Mouse (Mus musculus): ENCODE measurements around the gene Cdk15. TPM values are rescaled to one million over a fixed set of nuclear protein-coding genes. Genes with fewer than 3 reads are reported as not detected.

The Cdk15 gene
- polyA plus RNA-seq, 1 experiment, result not detected

DNA sequence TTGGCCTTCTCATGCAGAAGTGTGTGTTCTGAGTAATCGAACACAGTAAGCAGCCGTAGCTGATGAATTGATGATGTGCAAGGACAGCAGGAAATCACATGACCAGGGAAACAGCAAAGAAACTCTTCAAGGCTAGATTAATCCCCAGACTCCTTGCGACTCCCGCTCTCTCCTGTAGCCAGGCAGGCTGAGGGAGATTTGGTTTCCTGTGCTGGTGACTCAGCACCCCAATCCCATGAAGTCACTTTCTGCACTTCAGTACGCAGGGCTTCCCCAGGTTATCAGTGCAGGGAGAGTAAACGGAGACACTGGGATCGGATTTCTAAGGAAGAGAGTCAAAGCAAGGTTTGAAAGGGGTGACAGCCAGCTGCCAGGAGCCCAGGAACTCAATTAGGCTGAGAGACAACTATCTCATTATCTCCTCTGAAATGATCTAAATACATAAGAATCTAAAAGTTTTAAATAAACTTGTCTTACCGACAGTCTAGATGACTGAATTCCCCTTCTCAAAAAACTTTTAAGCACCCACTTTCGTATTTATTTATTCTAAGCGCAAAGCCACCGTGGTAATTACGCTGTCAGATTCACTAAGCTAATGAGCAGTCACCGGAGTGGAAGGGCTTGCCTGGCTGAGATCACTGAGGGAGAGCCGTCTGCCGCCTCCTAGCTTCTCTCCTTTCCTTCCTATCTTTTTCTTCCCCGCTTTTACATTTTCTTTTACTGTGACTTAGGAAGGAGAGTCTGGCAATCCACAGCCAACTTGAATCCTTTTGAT, 84.3 kb downstream of the Cdk15 start:
- Histone ChIP-seq H3K27ac (ENCODE audit: insufficient read depth, low read depth, low read length) (no peak overlapping the region), H3K4me1 (ENCODE audit: control insufficient read depth, insufficient read depth, low read length) (peaks cover 6% of the 10 kb centered on the region)

DNA sequence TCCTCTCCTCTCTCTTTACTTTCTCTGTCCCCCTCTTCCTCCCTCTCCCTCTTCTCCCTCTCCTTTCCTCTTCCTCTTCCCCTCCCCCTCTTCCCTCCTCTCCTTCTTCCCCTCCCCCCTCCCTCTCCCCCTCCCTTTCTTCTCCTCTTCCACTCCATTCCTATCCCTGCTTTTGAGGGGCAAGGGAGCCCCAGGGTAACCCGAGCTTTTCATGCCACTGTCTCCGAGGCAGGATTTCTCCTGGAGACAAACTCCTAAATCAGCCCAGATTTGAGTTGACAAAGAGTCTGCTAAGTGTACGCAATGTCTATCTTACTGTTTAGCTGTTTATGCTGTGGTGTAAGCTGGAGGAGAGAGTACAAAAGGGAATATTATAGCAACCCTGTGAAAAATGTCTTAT, 85.0 kb downstream of the Cdk15 start:
- Histone ChIP-seq H3K4me3 (ENCODE audit: insufficient read depth, low read length) (no peak overlapping the region), H3K27ac (ENCODE audit: insufficient read depth, low read depth, low read length) (no peak overlapping the region), H3K4me1 (ENCODE audit: control insufficient read depth, insufficient read depth, low read length) (peaks cover 6% of the 10 kb centered on the region)
- no peak for TF ChIP-seq CTCF (IDR thresholded peaks at IDR 0.05; ENCODE audit: low read depth, low read length)
- no peak for TF ChIP-seq POLR2A (IDR thresholded peaks at IDR 0.05; ENCODE audit: borderline replicate concordance, low read depth, low read length)

More for the DNA sequence above, 84.3 kb downstream of the Cdk15 start:
- H3K4me3 ChIP-seq (ENCODE audit: insufficient read depth, low read length), result no peak overlapping the region
- TF ChIP-seq CTCF (IDR thresholded peaks at IDR 0.05; ENCODE audit: low read depth, low read length) (no peak), POLR2A (IDR thresholded peaks at IDR 0.05; ENCODE audit: borderline replicate concordance, low read depth, low read length) (no peak)

DNA sequence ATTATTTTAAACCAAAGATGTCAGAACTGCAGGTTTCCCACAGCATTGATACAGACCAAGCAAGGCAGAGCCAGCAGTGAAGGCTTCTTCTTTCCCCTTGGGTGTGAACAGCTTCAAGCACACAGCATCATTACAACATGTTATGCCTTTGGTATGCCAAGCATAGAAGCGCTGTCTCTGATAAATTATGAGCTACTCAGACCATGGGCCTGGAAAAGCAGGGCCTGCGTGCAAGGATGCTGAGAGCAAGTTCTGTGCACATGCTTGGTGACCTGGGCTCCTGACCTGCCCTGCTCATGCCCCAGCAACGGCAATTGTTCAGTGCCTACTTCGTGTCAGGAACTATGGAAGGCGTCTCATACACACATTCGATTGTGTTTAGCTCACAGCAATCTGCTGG, 85.4 kb downstream of the Cdk15 start:
- TF ChIP-seq POLR2A (IDR thresholded peaks at IDR 0.05; ENCODE audit: borderline replicate concordance, low read depth, low read length) (no peak), CTCF (IDR thresholded peaks at IDR 0.05; ENCODE audit: low read depth, low read length) (no peak)
- no peak overlapping the region for H3K27ac ChIP-seq (ENCODE audit: insufficient read depth, low read depth, low read length)
- H3K4me3 ChIP-seq (ENCODE audit: insufficient read depth, low read length), result no peak overlapping the region
- peaks cover 6% of the 10 kb centered on the region for H3K4me1 ChIP-seq (ENCODE audit: control insufficient read depth, insufficient read depth, low read length)

DNA sequence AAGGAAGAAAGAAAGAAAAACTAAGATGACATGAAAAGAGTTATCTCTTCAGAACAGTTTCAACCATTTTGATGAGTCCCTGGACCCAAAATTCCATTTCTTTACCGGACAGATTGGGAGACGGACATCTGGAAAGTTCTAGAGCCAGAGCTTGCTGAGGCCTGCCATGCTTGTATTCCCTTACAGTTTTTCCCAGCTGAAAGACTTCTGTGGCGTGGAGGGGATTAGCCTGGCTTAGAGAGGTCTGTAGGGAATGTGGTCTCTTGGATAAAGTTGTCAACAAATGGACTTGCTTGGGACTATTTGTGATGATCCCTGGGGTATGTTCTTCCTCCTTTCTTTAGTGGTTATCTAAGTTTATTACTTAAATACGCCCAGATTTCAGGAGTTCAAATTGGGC, 96.0 kb downstream of the Cdk15 start:
- Histone ChIP-seq H3K4me3 (ENCODE audit: insufficient read depth, low read length) (no peak overlapping the region), H3K27ac (ENCODE audit: insufficient read depth, low read depth, low read length) (no peak overlapping the region), H3K4me1 (ENCODE audit: control insufficient read depth, insufficient read depth, low read length) (no peaks in the 10 kb centered on the region)
- no peak for TF ChIP-seq POLR2A (IDR thresholded peaks at IDR 0.05; ENCODE audit: borderline replicate concordance, low read depth, low read length)
- no peak for TF ChIP-seq CTCF (IDR thresholded peaks at IDR 0.05; ENCODE audit: low read depth, low read length)

DNA sequence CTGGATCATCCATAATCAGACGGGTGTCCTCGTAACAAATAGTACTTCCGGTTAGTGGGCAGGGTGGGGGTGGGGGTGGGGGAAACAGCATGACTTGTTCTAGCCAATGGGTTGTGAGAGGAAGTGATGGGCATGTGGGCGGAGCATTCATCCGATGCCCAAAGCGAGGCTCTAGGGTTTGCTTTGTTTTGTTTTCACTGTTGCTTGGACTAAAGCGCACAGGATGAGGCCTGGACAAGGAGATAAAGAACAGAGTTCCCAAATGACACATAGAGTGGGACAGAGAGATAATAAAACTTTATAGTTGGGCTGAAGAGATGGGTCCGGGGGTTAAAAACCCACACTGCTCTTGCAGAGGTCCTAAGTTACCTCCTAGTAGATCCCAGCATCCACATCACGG, 98.7 kb downstream of the Cdk15 start:
- no peak overlapping the region for H3K27ac ChIP-seq (ENCODE audit: insufficient read depth, low read depth, low read length)
- H3K4me3 ChIP-seq (ENCODE audit: insufficient read depth, low read length), result no peak overlapping the region
- no peaks in the 10 kb centered on the region for H3K4me1 ChIP-seq (ENCODE audit: control insufficient read depth, insufficient read depth, low read length)
- no peak for TF ChIP-seq CTCF (IDR thresholded peaks at IDR 0.05; ENCODE audit: low read depth, low read length)

DNA sequence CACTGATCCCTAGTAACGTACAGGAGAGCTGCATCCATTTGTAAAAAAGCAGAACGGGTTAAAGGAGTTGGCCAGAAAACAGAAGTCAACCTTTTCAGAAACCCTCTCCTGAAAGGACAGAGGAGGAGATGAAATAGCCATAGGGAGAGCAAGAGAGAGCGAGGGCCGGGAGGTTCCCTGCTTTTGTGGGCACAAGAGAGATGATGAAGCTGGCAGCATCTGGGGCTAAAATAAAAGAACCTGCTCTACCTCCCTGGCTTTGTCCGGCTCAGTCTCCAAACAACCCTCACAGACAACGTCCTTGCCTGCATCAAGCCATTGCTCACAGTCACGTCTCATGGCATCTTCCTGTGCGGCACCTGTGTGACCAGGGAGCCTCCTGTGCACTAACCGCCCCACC, 102.4 kb downstream of the Cdk15 start:
- TF ChIP-seq POLR2A (IDR thresholded peaks at IDR 0.05; ENCODE audit: borderline replicate concordance, low read depth, low read length) (no peak), CTCF (IDR thresholded peaks at IDR 0.05; ENCODE audit: low read depth, low read length) (no peak)
- Histone ChIP-seq H3K27ac (ENCODE audit: insufficient read depth, low read depth, low read length) (no peak overlapping the region), H3K4me3 (ENCODE audit: insufficient read depth, low read length) (no peak overlapping the region), H3K4me1 (ENCODE audit: control insufficient read depth, insufficient read depth, low read length) (no peaks in the 10 kb centered on the region)

DNA sequence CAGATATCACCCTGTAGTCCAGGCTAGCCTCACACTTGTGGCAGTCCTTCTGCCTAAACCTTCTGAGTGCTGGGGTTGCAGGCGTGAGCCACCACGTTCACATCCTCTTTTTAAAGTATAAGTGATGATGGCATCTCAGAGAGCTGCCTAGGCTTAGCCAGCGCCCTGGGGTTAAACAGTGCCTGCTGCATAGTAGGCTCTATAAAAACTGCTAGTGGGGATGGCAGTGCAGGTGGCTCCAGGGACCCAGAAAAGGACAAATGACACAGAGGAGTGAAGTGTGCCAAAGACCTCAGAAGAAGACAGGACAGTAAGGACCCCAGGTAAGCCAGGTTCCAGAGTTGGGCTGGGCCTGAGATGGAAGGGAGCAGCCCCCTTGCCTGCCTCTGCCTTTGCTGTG, 104.1 kb downstream of the Cdk15 start:
- H3K27ac ChIP-seq (ENCODE audit: insufficient read depth, low read depth, low read length), result no peak overlapping the region
- no peaks in the 10 kb centered on the region for H3K4me1 ChIP-seq (ENCODE audit: control insufficient read depth, insufficient read depth, low read length)
- TF ChIP-seq CTCF (IDR thresholded peaks at IDR 0.05; ENCODE audit: low read depth, low read length), result no peak
- no peak for TF ChIP-seq POLR2A (IDR thresholded peaks at IDR 0.05; ENCODE audit: borderline replicate concordance, low read depth, low read length)
- H3K4me3 ChIP-seq (ENCODE audit: insufficient read depth, low read length), result no peak overlapping the region

DNA sequence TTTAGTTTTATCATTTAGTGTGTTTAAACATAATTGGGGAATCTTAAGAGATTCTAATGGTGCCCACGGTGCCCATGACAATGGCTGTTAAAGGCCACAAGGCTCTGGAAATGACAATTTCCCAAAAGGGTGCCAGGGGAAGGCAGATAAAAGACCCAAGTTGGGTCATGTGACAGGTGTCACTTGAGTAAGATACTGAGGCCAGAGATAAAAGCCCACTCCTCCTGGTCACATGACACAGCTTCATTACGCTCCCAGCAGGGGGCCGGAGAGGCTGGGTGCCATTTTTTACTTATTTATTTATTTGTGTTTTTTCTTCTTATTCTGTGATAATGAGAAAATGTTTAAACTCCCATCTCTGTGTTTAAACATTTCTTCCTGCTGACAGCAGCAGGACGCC, 104.8 kb downstream of the Cdk15 start:
- Histone ChIP-seq H3K4me3 (ENCODE audit: insufficient read depth, low read length) (no peak overlapping the region), H3K27ac (ENCODE audit: insufficient read depth, low read depth, low read length) (no peak overlapping the region), H3K4me1 (ENCODE audit: control insufficient read depth, insufficient read depth, low read length) (no peaks in the 10 kb centered on the region)
- no peak for TF ChIP-seq CTCF (IDR thresholded peaks at IDR 0.05; ENCODE audit: low read depth, low read length)

DNA sequence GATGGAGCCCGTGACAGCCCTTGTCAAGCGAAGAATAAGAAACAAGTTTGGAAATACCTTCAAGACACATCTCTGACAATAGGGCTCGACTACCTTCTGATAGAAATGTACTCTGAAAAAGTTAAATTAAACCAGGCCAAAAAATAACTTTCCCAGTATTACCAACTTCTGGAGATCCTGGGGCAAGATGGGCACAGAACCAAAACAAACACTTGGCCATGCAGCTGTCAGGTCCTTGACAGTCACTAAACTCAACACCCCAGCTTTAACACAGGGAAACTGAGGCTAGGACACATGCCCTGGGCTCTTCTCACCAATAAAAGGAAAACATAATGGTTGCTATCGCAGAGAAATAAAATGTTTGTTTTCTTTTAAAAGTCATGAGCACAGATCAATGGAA, 105.3 kb downstream of the Cdk15 start:
- no peak overlapping the region for H3K4me3 ChIP-seq (ENCODE audit: insufficient read depth, low read length)
- TF ChIP-seq CTCF (IDR thresholded peaks at IDR 0.05; ENCODE audit: low read depth, low read length) (no peak), POLR2A (IDR thresholded peaks at IDR 0.05; ENCODE audit: borderline replicate concordance, low read depth, low read length) (no peak)
- H3K4me1 ChIP-seq (ENCODE audit: control insufficient read depth, insufficient read depth, low read length), result no peaks in the 10 kb centered on the region
- no peak overlapping the region for H3K27ac ChIP-seq (ENCODE audit: insufficient read depth, low read depth, low read length)

DNA sequence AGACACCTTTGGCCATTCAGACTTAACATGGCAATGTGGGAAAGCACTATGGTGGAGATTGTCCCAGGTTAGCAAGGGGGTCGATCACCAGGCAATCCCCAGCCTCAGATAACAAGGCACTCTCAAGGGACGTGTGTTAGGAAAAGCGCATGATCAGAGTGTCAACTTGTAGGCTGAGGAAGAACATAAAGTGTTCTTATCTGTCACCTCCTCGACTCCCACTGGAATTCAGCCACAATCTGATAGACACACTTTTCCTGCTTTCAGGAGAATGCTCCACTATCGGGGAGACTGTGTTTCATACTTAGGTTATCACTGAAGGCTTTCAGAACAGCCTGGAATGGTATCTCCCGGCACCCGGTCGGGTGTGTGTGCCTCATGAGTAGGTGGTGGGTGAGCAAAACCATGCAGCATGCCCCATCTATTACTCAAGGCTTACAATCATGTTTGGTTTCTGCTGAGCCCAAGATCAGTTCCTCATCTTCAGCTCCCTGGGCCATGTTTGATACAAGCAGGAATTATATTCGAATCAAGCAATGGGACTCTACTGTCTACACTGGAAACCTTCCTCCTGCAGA, 107.8 kb downstream of the Cdk15 start:
- TF ChIP-seq CTCF (IDR thresholded peaks at IDR 0.05; ENCODE audit: low read depth, low read length) (no peak), POLR2A (IDR thresholded peaks at IDR 0.05; ENCODE audit: borderline replicate concordance, low read depth, low read length) (no peak)
- Histone ChIP-seq H3K4me3 (ENCODE audit: insufficient read depth, low read length) (no peak overlapping the region), H3K27ac (ENCODE audit: insufficient read depth, low read depth, low read length) (no peak overlapping the region), H3K4me1 (ENCODE audit: control insufficient read depth, insufficient read depth, low read length) (no peaks in the 10 kb centered on the region)

All from bone marrow macrophage, adult 2 months (primary cell).